Mouse (Mus musculus): ENCODE measurements around the gene Il4i1. TPM values are rescaled to one million over a fixed set of nuclear protein-coding genes. Genes with fewer than 3 reads are reported as not detected.
A peak's percentile ranks its signal among the peaks of the same experiment; 100 is the strongest.

Gene Il4i1
- total RNA-seq (2021), result 1 to 10 TPM; 2.6 to 3.3 TPM
- long read RNA-seq, experiment 1, partial matches to known transcripts, result 0 of 1 reads
- long read RNA-seq, experiment 1, other reads (novel, unspliced or antisense), result 0 of 1 reads
- long read RNA-seq, experiment 2, partial matches to known transcripts, result 0 of 1 reads
- long read RNA-seq, experiment 2, other reads (novel, unspliced or antisense), result 1 of 1 reads

DNA sequence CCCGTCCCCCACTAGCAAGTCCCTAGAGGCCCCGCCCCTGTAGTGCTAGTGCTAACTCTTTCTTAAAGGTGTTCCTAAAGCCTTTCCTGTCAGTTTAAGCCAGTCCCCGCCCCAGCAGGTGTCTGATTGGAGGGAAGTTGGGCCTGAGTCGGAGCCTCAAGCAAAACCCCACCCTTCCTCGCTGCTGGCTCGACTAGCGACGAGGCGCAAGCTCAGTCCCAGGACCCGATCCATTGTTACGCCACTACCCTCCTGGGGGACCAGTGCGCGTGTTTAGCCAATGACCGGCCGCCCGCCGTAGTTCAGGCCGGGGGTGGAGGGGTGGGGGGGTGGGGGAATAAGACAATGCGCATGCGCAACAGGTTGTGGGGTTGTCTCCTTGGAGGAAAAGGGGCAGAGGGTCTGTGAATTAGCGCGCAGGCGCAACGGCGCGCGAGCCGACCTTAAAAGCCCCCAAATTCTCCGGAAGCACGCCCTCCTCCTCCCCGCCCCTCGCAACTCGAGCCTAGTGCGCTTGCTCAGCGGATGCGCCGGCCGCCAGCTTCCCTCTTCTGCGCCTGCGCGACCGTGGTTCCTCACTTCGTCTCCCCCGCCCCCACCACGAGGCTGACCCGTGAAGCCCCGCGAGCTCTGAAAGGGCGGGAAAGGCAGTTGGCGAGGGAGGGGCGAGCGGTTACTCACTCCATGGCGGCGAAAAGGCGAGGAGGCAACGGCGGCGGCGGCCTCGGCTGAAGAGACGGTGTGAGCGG, at the start of gene Il4i1, which contains the start of gene Nup62:
TSS of gene Il4i1 (plus strand) at position 667 of the 749 bp plus-strand sequence.
TSS of gene Nup62 (plus strand) at position 368 of the 749 bp plus-strand sequence.
- peak; percentile 98 to 99 for DNase-seq (ENCODE audit: low spot score in 2 of 2)
- Histone ChIP-seq H3K4me3 (peak within 1 kb of the TSS; percentile 82), H3K27ac (peak within 1 kb of the TSS; percentile 97)
- peak; percentile 35; the same call in 1 of the 2 replicates for TF ChIP-seq CTCF (conservative IDR thresholded peaks at IDR 0.05)

DNA sequence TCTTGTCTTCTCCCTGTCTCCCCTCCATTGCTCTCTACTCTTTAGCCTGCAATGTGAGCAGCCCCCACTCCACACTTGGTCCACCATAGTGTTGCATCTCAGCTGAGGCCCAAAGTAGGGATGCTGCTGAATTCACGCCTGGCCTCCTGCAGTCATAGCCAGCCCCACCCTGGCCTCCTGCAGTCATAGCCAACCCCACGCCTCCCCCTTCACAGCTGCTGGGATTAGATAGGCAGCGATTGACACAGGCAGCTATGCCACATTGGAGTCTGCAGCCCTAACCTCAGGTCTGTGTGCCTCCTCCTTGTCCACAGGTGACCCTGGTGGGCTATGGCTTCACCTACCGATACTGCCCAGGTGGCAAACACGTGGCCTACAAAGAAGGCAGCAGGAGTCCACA, 48.1 kb upstream of the Il4i1 start:
- no peak for DNase-seq (ENCODE audit: low spot score in 2 of 2)
- no peak overlapping the region for H3K4me3 ChIP-seq
- no peak for TF ChIP-seq CTCF (conservative IDR thresholded peaks at IDR 0.05)

DNA sequence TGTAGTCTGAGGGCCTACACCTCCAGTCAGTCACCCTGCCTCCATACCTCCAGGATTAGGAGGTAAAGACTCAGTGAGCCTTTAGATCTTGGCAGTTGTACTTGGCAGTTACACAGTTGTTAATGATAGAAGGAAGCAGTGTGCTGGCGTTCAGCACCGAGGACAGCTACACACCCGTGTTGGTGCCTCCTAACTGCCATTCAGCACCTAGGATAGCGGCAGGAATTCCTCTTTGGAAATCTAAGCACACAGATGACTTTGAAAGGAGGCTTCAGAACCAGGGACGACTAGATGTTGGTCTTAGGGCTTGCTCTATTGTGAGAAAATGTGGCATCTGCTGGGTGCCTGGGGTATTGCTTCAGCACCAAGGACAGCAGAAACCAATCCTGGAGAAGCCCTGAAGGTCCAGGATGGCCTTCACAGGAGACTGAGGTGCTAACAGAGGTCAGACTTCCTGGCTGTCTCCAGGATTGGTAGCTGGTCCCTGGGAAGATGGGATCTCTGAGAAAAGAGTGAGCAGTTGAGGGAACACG, 46.1 kb upstream of the Il4i1 start:
- no peak for DNase-seq (ENCODE audit: low spot score in 2 of 2)
- TF ChIP-seq CTCF (conservative IDR thresholded peaks at IDR 0.05), result no peak

More for the DNA sequence above, 48.1 kb upstream of the Il4i1 start:
- H3K27ac ChIP-seq, result no peak overlapping the region

DNA sequence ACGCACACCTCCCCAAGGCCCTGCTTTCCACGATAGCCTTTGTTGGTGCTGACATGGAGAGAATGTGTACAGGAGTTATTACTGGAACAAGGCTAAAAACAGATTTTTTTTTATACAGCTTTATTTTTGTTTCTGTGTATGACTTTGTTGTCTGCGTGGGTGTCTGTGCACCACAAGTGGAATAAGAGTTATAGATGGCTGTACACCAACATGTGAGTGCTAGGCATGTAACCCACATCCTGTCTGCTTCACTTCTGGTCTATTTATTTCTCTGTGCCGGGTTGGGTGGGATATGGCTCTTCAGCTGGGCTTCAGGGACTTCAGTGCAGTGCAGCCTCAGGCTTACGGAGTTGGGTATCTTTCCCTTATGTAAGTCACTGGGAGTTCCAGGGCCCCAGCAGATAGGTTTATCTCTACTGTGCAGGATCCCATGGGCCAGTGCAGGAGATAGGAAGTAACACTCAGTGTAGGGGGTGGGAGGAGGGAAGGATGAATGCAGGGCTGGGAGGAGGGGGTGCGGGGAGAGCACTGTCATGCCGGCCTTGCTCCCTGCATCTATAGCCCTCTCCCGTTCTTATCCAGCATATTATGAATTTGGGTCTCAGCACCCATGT, 43.5 kb upstream of the Il4i1 start:
- H3K4me3 ChIP-seq, result no peak overlapping the region
- no peak overlapping the region for H3K27ac ChIP-seq
- DNase-seq (ENCODE audit: low spot score in 2 of 2), result no peak
- no peak for TF ChIP-seq CTCF (conservative IDR thresholded peaks at IDR 0.05)

More for the DNA sequence above, 46.1 kb upstream of the Il4i1 start:
- Histone ChIP-seq H3K4me3 (no peak overlapping the region), H3K27ac (no peak overlapping the region)

DNA sequence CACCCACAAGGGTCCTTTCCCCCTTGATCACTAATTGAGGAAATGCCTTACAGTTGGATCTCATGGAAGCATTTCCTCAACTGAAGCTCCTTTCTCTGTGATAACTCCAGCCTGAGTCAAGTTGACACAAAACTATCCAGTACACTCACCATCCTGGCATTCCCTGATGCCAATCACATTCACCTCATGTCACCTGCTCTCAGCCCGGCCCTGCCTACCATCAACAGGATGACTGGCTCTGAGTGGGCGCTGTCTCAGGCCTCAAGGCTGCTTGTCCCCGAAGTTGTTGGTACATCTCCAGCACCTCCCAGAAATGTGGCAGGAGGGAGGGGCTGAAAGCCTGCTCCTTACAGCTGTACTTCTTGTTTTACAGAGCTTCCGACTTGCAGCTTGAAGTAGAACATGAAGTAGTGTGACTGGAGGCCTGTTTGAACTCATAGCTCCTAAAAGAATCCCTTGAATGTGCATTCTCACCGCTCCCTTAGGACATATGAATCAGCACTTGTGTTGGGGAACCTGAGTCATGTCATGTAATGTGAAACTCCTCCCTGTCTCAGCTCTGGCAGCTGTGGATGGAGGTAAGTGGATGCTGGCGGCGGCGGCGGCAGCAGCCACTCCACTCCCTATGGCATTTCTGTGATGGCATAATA, 39.2 kb upstream of the Il4i1 start:
- DNase-seq (ENCODE audit: low spot score in 2 of 2), result no peak
- H3K27ac ChIP-seq, result no peak overlapping the region
- H3K4me3 ChIP-seq, result no peak overlapping the region
- TF ChIP-seq CTCF (conservative IDR thresholded peaks at IDR 0.05), result no peak

DNA sequence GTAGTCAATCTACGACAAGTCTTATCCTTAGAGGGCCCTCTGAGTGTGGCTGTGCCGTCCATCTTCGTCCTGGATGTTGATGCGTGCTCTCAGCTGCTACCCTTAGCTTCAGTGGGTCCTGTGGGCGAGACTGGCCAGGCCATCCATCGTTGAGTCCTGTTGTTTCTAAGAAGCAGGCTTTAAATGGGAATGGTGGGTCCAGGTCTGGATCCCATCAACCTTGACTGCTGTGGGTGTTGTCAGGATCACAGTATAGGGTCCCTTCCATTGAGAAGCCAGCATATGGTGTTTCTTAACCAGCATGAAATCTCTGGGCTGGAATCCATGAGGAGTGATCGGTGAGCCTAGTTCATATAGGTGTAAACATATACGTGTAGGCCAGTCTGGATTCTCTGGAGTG, 36.1 kb upstream of the Il4i1 start:
- no peak for DNase-seq (ENCODE audit: low spot score in 2 of 2)
- H3K4me3 ChIP-seq, result no peak overlapping the region
- H3K27ac ChIP-seq, result no peak overlapping the region
- no peak for TF ChIP-seq CTCF (conservative IDR thresholded peaks at IDR 0.05)

DNA sequence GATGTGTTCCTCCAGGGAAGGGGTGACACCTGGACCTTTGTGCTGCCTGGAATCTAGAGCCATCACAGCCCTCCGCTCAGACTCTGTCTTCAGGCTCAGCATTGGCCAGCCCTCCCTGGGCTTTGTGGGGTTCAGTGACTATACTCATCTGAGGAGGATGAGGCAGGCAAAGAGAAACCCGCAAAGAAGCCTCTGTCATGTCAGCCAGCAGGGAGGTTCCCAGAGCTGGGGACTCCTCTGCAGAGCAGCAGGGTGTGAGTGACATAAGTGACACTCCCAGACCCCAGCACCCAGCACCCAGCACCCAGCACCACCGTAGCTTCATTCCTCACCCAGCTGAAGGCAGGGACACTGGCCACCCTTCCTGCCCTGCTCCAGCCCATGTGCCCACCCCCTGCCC, 26.7 kb upstream of the Il4i1 start:
- no peak for DNase-seq (ENCODE audit: low spot score in 2 of 2)
- Histone ChIP-seq H3K27ac (no peak overlapping the region), H3K4me3 (no peak overlapping the region)
- TF ChIP-seq CTCF (conservative IDR thresholded peaks at IDR 0.05), result no peak

DNA sequence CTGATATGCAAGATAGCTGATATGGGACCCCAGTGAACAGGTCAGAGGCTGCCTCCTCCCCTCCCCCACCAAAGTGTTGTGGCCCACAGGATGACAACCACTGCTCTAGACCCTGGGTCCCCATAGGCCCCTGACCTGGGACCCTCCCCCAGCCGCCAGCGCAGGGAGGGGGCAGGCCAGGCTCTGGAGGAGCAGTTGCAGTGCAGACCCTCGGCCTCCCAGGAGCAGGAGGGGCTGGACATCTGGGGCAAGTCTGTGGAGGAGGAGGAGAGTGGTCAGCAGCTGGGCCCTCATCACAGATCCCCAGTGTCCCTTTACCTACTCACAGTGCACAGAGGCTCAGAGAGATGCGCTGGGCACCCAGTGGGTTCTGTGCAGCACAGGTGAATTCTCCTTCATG, 26.1 kb upstream of the Il4i1 start:
- DNase-seq (ENCODE audit: low spot score in 2 of 2), result no peak
- Histone ChIP-seq H3K27ac (no peak overlapping the region), H3K4me3 (no peak overlapping the region)
- no peak for TF ChIP-seq CTCF (conservative IDR thresholded peaks at IDR 0.05)

DNA sequence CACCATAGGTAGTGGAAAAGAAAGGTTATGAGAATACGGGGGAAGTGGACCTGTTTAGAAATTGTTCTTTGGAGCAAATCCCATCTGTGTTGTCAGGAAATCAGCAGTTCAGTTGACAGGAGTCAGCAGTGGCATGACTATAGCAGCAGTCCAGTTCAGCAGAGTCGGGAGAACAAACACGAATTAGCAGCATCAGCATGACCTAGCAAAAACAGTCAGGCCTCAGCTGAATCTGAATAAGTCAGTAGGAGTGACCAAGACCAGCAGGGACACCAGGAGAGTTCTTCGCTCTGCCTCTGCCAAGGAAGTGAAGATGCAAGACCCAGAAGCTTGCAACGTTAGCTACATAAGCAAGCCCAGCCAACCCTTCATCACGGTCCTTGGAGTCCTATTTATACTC, 23.4 kb upstream of the Il4i1 start:
- Histone ChIP-seq H3K4me3 (no peak overlapping the region), H3K27ac (no peak overlapping the region)
- DNase-seq (ENCODE audit: low spot score in 2 of 2), result no peak
- no peak for TF ChIP-seq CTCF (conservative IDR thresholded peaks at IDR 0.05)

DNA sequence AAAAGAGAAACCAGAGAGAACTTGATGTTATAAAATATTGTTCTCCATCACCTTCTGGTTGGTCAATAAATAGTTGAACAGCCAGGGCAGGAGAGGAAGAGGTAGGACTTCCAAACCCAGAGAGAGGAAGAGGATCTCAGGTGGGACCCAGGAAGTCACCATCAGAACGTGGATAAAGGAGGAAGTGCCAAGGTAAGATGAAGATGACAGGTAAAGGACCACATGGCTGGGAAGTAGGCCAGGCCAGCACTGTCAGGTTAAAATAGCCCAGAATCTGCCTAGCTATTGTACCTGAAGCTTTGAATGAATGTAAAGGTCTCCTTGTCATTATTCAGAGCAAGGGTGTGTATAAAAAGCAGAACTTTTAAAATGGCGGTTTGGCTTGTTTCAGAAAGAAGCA, 7.3 kb upstream of the Il4i1 start:
- Histone ChIP-seq H3K27ac (no peak overlapping the region), H3K4me3 (no peak overlapping the region)
- TF ChIP-seq CTCF (conservative IDR thresholded peaks at IDR 0.05), result no peak
- no peak for DNase-seq (ENCODE audit: low spot score in 2 of 2)

DNA sequence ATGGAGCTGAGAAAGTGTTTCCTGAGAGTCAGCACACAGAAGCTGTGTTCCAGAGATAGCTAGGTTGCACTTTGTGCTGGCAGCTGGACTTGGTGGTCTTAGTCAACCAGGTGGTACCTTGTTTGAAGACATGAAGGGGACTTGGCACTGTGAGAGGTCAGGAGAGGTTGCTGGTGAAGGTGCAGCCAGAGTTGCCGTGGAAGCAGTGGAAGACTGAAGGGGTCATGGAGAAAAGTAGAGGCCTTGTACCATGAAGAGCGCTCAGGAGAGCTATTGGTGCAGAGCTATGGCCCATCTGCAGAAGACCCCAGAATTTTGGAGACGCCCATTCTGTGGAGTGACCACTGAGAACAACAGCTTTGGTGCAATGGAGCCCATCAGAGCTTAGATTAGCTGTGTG, 6.7 kb upstream of the Il4i1 start:
- no peak for DNase-seq (ENCODE audit: low spot score in 2 of 2)
- H3K27ac ChIP-seq, result no peak overlapping the region
- TF ChIP-seq CTCF (conservative IDR thresholded peaks at IDR 0.05), result no peak

DNA sequence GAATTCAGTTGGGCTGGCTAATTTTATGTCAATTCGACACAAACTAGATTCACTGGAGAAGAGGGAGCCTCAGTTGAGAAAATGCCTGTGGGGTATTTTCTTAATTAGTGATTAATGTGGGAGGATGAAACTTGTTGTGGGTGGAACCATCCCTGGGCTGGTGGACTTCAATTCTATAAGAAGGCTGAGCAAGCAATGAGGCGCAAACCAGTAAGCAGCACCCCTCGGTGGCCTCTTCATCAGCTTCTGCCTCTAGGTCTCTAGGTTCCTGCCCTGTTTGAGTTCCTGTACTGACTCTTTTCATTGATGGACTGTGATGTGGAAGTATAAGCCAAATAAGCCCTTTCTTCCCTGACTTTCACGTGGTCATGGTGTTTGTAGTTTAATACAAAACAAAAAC, 5.8 kb upstream of the Il4i1 start:
- H3K27ac ChIP-seq, result no peak overlapping the region
- H3K4me3 ChIP-seq, result no peak overlapping the region
- no peak for DNase-seq (ENCODE audit: low spot score in 2 of 2)
- TF ChIP-seq CTCF (conservative IDR thresholded peaks at IDR 0.05), result no peak

More for the DNA sequence above, 6.7 kb upstream of the Il4i1 start:
- H3K4me3 ChIP-seq, result no peak overlapping the region

Data from layer of hippocampus, adult 2 months (tissue).